Mouse (Mus musculus): ENCODE measurements around the gene Atg13. TPM values are rescaled to one million over a fixed set of nuclear protein-coding genes. Genes with fewer than 3 reads are reported as not detected.
"Not testable (repeated sequence)": the region's sequence is repeated elsewhere in the genome, so short reads cannot be mapped to it uniquely, and the experiment has no call there.

Atg13 gene
- polyA plus RNA-seq, 1 experiment from 2014 or later = 28.3 TPM

- no peak for DNase-seq (ENCODE audit: low spot score)
- Histone ChIP-seq H3K9me3 (replicated peaks; ENCODE audit: control insufficient read depth, low read length) (no peaks in the 10 kb centered on the region), H3K27ac (replicated peaks; ENCODE audit: low read depth, low read length) (no peak overlapping the region), H3K9ac (replicated peaks; ENCODE audit: low read length) (no peak overlapping the region), H3K36me3 (replicated peaks; ENCODE audit: control insufficient read depth, insufficient read depth, low read depth, low read length) (no peaks in the 10 kb centered on the region), H3K4me1 (ENCODE audit: control insufficient read depth, insufficient read depth, low read length) (no peaks in the 10 kb centered on the region), H3K27me3 (ENCODE audit: control insufficient read depth, insufficient read depth, low read length) (no peaks in the 10 kb centered on the region), H3K4me3 (ENCODE audit: low read depth, low read length) (no peak overlapping the region), H3K4me2 (ENCODE audit: low read depth, low read length) (no peak overlapping the region)
- WGBS = 84% methylated on average over 3 of the region's 3 CpGs
- no peak for ATAC-seq (replicated peaks; ENCODE audit: insufficient number of reproducible peaks, low FRiP score, low TSS enrichment, low read depth)
These were observed 16.6 kb upstream of the Atg13 start for GRCm38 (mm10) chr2:91727011-91727410.

- not testable (repeated sequence) for H3K9ac ChIP-seq (replicated peaks; ENCODE audit: low read length); H3K27ac ChIP-seq (replicated peaks; ENCODE audit: low read depth, low read length); ATAC-seq (replicated peaks; ENCODE audit: insufficient number of reproducible peaks, low FRiP score, low TSS enrichment, low read depth); DNase-seq (ENCODE audit: low spot score); H3K4me2 ChIP-seq (ENCODE audit: low read depth, low read length); H3K4me3 ChIP-seq (ENCODE audit: low read depth, low read length); H3K27me3 ChIP-seq (ENCODE audit: control insufficient read depth, insufficient read depth, low read length); H3K36me3 ChIP-seq (replicated peaks; ENCODE audit: control insufficient read depth, insufficient read depth, low read depth, low read length); H3K4me1 ChIP-seq (ENCODE audit: control insufficient read depth, insufficient read depth, low read length); H3K9me3 ChIP-seq (replicated peaks; ENCODE audit: control insufficient read depth, low read length)
- WGBS = 51% methylated on average over 4 of the region's 4 CpGs
These were observed 15.1 kb upstream of the Atg13 start for GRCm38 (mm10) chr2:91725476-91725875.

- no peak for ATAC-seq (replicated peaks; ENCODE audit: insufficient number of reproducible peaks, low FRiP score, low TSS enrichment, low read depth)
- no peak for DNase-seq (ENCODE audit: low spot score)
- Histone ChIP-seq H3K9me3 (replicated peaks; ENCODE audit: control insufficient read depth, low read length) (no peaks in the 10 kb centered on the region), H3K9ac (replicated peaks; ENCODE audit: low read length) (no peak overlapping the region), H3K27me3 (ENCODE audit: control insufficient read depth, insufficient read depth, low read length) (no peaks in the 10 kb centered on the region), H3K4me2 (ENCODE audit: low read depth, low read length) (no peak overlapping the region), H3K27ac (replicated peaks; ENCODE audit: low read depth, low read length) (no peak overlapping the region), H3K36me3 (replicated peaks; ENCODE audit: control insufficient read depth, insufficient read depth, low read depth, low read length) (no peaks in the 10 kb centered on the region; the same call in 1 of the 2 replicates), H3K4me3 (ENCODE audit: low read depth, low read length) (no peak overlapping the region), H3K4me1 (ENCODE audit: control insufficient read depth, insufficient read depth, low read length) (no peaks in the 10 kb centered on the region)
- WGBS = 67% methylated on average over 2 of the region's 2 CpGs
These were observed 14.3 kb upstream of the Atg13 start for GRCm38 (mm10) chr2:91724716-91725115.

DNA sequence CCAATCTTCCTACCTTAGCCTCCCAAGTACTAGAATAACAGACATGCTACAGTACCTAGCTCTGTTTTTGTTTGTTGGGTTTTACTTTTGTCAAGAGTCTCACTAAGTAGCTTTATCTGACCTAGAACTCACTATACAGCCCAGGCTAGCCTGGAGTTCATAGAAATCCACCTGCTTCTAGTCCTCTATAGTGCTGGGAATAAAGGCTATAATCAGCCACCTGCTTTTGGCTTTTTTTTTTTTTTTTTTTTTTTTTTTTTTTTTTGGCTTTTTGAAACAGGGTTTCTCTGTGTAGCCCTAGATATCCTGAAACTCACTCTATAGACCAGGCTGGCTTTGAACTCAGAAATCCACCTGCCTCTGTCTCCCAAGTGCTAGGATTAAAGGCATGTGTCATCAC, 13.6 kb upstream of the Atg13 start:
- Histone ChIP-seq H3K27me3 (ENCODE audit: control insufficient read depth, insufficient read depth, low read length) (no peaks in the 10 kb centered on the region), H3K9me3 (replicated peaks; ENCODE audit: control insufficient read depth, low read length) (no peaks in the 10 kb centered on the region), H3K36me3 (replicated peaks; ENCODE audit: control insufficient read depth, insufficient read depth, low read depth, low read length) (no peaks in the 10 kb centered on the region; the same call in 1 of the 2 replicates), H3K9ac (replicated peaks; ENCODE audit: low read length) (no peak overlapping the region), H3K4me3 (ENCODE audit: low read depth, low read length) (no peak overlapping the region), H3K4me2 (ENCODE audit: low read depth, low read length) (no peak overlapping the region), H3K27ac (replicated peaks; ENCODE audit: low read depth, low read length) (no peak overlapping the region), H3K4me1 (ENCODE audit: control insufficient read depth, insufficient read depth, low read length) (no peaks in the 10 kb centered on the region)
- ATAC-seq (replicated peaks; ENCODE audit: insufficient number of reproducible peaks, low FRiP score, low TSS enrichment, low read depth) = no peak
- no peak for DNase-seq (ENCODE audit: low spot score)

GRCm38 (mm10) chr2:91723382-91723781, 13.0 kb upstream of the Atg13 start:
- Histone ChIP-seq H3K4me2 (ENCODE audit: low read depth, low read length) (no peak overlapping the region), H3K27me3 (ENCODE audit: control insufficient read depth, insufficient read depth, low read length) (no peaks in the 10 kb centered on the region), H3K36me3 (replicated peaks; ENCODE audit: control insufficient read depth, insufficient read depth, low read depth, low read length) (no peaks in the 10 kb centered on the region; the same call in 1 of the 2 replicates), H3K9ac (replicated peaks; ENCODE audit: low read length) (no peak overlapping the region), H3K4me1 (ENCODE audit: control insufficient read depth, insufficient read depth, low read length) (no peaks in the 10 kb centered on the region), H3K9me3 (replicated peaks; ENCODE audit: control insufficient read depth, low read length) (no peaks in the 10 kb centered on the region), H3K4me3 (ENCODE audit: low read depth, low read length) (no peak overlapping the region), H3K27ac (replicated peaks; ENCODE audit: low read depth, low read length) (no peak overlapping the region)
- ATAC-seq (replicated peaks; ENCODE audit: insufficient number of reproducible peaks, low FRiP score, low TSS enrichment, low read depth) (no peak), DNase-seq (ENCODE audit: low spot score) (no peak)
- 74% methylated on average over 4 of the region's 4 CpGs for WGBS

DNA sequence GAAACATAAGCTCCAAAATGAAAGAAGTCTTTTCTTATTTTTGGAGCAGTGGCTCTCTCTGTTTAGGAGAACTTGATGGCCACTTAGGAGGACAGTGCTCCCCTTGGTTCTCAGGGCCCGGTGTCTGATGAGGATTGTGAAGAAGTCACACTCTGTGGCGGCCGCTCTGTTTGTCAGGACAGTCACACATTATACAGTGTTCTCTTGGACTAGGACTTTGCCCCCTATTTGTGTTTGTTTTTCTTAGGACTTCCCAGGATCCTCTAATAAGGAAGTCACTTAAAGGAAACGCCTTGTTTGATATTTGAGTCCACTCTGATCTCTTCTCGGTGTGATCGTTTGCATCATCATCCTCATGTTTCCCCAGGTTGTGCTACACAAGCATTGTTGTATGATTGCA, 7.9 kb upstream of the Atg13 start:
- Histone ChIP-seq H3K36me3 (replicated peaks; ENCODE audit: control insufficient read depth, insufficient read depth, low read depth, low read length) (no peaks in the 10 kb centered on the region; the same call in none of the 2 replicates), H3K4me1 (ENCODE audit: control insufficient read depth, insufficient read depth, low read length) (no peaks in the 10 kb centered on the region), H3K27me3 (ENCODE audit: control insufficient read depth, insufficient read depth, low read length) (no peaks in the 10 kb centered on the region), H3K4me3 (ENCODE audit: low read depth, low read length) (no peak overlapping the region), H3K4me2 (ENCODE audit: low read depth, low read length) (no peak overlapping the region), H3K9me3 (replicated peaks; ENCODE audit: control insufficient read depth, low read length) (no peaks in the 10 kb centered on the region), H3K9ac (replicated peaks; ENCODE audit: low read length) (no peak overlapping the region), H3K27ac (replicated peaks; ENCODE audit: low read depth, low read length) (no peak overlapping the region)
- 85% methylated on average over 6 of the region's 6 CpGs for WGBS
- DNase-seq (ENCODE audit: low spot score) = no peak
- ATAC-seq (replicated peaks; ENCODE audit: insufficient number of reproducible peaks, low FRiP score, low TSS enrichment, low read depth) = no peak

DNA sequence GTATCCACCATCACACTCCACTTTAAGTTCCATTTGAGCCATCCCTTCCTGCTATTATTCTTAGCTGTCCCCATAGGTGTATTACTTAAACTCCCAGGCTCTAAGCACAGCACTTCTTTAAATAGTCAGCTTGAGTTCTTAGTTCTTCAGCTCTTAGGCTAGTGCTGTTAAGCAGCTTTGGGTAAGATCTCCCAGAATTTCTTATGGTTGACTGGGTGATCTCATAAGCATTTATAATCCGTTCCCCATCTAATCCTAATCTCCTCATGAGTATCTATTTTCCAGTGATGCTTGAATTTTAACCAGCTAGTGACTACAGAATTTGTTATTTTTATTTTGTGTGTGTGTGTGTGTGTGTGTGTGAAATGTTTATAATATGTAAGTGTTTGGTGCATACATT, 4.5 kb upstream of the Atg13 start:
- WGBS = 86% methylated on average over 1 of the region's 1 CpGs
- Histone ChIP-seq H3K4me1 (ENCODE audit: control insufficient read depth, insufficient read depth, low read length) (no peaks in the 10 kb centered on the region), H3K27me3 (ENCODE audit: control insufficient read depth, insufficient read depth, low read length) (no peaks in the 10 kb centered on the region), H3K9ac (replicated peaks; ENCODE audit: low read length) (no peak overlapping the region), H3K4me3 (ENCODE audit: low read depth, low read length) (no peak overlapping the region), H3K27ac (replicated peaks; ENCODE audit: low read depth, low read length) (no peak overlapping the region), H3K9me3 (replicated peaks; ENCODE audit: control insufficient read depth, low read length) (no peaks in the 10 kb centered on the region), H3K36me3 (replicated peaks; ENCODE audit: control insufficient read depth, insufficient read depth, low read depth, low read length) (no peaks in the 10 kb centered on the region; the same call in 1 of the 2 replicates), H3K4me2 (ENCODE audit: low read depth, low read length) (no peak overlapping the region)
- no peak for ATAC-seq (replicated peaks; ENCODE audit: insufficient number of reproducible peaks, low FRiP score, low TSS enrichment, low read depth)
- DNase-seq (ENCODE audit: low spot score) = no peak

DNA sequence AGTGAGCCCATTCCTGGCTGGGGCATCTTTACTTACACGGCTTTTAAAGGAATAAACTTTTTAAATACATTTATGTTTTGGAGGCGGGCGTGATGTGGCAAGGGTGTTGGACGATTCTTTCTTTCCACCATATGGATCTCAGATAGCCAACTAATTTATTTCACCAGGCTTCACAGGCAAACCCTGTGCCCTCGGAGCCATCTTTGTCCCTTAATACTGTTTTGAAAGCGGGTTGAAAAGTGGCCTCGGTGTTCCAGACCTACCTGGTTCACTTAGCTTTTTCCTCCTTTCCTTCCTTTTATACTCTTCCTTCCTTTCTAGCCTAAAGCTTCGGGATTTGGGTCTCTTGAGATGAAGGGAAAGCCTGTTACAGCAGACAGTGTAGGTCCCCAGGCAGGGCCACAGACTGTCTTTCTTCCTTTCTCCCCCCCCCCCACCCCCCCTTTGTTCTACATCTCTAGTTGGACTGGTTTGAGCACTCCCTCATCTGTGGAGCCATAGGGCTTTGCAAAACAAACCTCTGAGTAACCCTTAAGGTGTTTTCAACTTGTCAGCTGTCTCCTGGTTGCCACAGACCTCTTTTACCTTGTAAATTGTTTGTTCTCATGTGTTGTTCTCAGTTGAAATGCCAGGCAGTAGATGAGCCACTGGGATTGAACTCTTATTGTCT, 1.0 kb upstream of the Atg13 start:
- no peaks in the 10 kb centered on the region for H3K27me3 ChIP-seq (ENCODE audit: control insufficient read depth, insufficient read depth, low read length)
- no peaks in the 10 kb centered on the region; the same call in 1 of the 2 replicates for H3K36me3 ChIP-seq (replicated peaks; ENCODE audit: control insufficient read depth, insufficient read depth, low read depth, low read length)
- peak; percentile 9 for DNase-seq (ENCODE audit: low spot score)
- H3K9ac ChIP-seq (replicated peaks; ENCODE audit: low read length) = peak overlapping the region; percentile 75
- no peaks in the 10 kb centered on the region; the same call in 1 of the 2 replicates for H3K4me1 ChIP-seq (ENCODE audit: control insufficient read depth, insufficient read depth, low read length)
- no peak for ATAC-seq (replicated peaks; ENCODE audit: insufficient number of reproducible peaks, low FRiP score, low TSS enrichment, low read depth)
- WGBS = 6% methylated on average over 8 of the region's 8 CpGs
- peak overlapping the region; percentile 64 for H3K4me2 ChIP-seq (ENCODE audit: low read depth, low read length)
- H3K27ac ChIP-seq (replicated peaks; ENCODE audit: low read depth, low read length) = peak overlapping the region; percentile 25
- no peaks in the 10 kb centered on the region for H3K9me3 ChIP-seq (replicated peaks; ENCODE audit: control insufficient read depth, low read length)
- H3K4me3 ChIP-seq (ENCODE audit: low read depth, low read length) = peak overlapping the region; percentile 80

Data from embryonic facial prominence, embryonic 11.5 days (tissue).